Mouse (Mus musculus) MEL-GATA-1-ER (cell line): Measurements from ENCODE around the gene Arfgap1.

Experiments used
- DNase-seq: peaks from one replicate; pipeline ENCODE4 v3.0.0-alpha.2; 2012; ENCODE audit warnings: low read depth; ENCODE audit errors: extremely low read depth

Arfgap1 gene

DNA sequence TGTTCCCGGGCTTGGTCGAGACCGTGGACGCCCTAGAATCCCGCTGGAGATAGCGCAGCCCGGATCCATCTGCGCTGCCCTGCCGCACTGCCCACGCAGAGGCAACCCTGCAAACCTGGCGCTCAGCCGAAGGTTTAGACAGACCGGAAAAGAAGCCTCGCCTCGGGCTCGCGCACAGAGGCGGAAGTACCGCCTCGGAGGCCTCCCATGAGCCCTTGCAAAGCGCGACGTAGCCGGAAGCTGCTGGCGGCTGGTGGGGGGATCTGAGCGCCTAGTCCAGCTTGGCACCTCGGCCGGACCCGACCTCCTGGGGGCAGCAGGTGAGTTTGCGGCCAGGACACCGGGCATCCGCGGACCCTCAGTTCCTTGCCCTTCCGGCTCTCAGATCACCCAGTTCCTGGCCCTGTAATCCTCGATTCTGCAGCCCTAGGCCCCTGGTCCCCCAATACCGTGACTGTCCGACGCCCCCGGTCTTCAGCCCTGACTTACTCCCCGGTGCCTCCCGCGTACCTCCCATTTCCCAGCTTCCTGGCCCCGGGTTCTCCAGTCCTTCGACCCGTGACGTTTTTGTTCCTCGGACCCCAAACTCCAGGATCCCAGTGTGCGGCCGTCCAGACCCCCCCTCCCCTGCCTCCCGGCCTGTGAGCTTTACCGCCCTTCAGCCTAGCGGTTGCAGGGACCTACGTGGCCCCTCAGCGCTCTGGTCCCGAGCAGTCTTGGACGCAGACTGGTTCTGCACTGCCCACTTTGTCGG is at the start of gene Arfgap1:
Gene Arfgap1 (plus strand): TSS at position 216 of the 754 bp plus-strand sequence.
- peak; percentile 69 for DNase-seq

- DNase-seq: no peak
Measured at GRCm38 (mm10) chr2:180919913-180920809, 46.9 kb upstream of the Arfgap1 start.

DNA sequence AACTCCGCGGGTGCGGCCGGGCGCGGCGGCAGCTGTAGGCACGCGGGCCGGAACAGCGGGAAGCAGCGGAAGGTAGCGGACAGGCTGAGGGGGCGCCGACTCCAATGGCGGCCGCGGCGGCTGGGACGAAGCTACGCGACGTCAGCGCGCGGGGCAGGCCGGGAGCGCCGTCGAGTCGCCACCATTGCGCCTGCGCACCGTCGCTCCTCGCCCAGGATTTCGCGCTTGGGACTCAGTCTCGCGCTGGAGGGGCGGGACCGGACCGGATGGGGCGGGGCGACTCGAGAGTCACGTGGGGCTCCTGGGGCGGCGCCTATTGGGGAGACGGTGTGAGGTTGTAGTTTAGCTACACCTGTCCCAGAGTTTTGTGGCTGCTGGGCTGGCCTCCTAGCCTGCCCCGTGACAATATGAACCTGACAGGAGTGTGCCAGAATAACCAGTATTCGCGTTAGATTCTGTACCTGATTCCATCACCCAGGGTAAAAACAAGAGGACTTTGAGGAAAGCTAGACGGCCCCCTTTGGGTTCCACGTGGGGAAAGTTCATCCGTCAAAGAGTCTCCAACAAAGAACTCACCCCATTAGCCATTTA is 46.1 kb upstream of the Arfgap1 start, which contains the start of gene Ythdf1:
Gene Ythdf1 (minus strand): TSS at position 140 of the 591 bp plus-strand sequence.
- peak; percentile 62 for DNase-seq

DNA sequence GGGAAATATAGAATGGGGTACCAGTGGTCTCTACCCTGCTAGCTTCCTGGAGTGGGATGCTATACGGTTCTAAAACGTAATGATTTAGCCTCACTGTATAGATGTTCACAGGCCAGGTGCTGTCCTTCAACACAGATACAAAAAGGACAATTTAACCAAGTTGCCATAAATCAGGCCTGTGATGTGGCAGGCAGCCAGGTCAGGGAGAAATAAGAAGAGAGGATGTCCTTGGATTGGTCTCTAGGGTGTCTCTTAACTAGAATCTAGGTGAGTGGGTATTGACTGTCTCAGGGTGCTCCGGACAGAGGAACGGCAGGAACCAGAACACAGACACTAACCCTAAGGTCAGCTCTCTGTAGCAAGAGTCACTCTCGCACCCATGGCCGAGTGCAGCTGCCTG is 44.3 kb upstream of the Arfgap1 start:
- DNase-seq: no peak

DNA sequence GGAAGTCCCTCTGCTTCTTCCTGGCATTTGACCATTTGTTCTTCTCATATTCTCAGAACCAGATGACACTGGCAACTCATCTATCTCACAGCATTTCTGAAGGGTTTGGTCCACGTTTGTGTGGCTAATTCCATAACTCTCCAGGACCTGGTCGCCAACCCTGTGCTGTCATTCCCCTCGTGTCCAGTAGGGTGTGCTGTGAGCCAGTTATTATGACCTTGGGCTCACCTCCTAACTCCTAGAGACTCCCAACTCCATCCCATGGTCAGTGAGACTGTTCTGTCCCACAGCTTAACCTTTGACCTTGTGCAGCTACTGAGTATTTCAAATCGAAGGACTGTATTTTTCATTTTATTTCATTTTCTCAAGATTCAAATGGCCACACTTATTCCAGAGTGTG is 41.8 kb upstream of the Arfgap1 start:
- peak; percentile 25 for DNase-seq

GRCm38 (mm10) chr2:180928723-180929122 is 38.3 kb upstream of the Arfgap1 start, which contains the start of gene Birc7:
TSS of gene Birc7 (plus strand) at chr2:180929023.
- DNase-seq: no peak

DNA sequence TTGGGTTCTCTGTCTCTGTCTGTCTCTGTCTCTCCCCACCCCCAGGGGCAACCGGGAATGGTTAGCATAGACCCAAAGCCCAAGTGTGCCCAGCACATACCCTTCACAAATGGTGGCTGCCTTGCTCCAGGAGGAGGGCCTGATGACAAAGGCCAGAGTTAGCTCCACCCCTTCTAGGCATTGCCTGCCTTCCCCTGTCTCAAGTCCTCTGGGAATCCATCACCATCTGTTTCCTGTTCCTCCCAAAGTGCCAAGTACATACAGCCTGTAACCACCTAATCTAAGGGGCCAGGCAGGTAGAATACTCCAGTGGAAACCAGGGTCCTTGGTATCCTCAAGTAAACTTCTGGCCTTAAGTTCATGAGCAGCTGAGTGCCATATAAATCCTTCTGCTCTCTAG is 34.6 kb upstream of the Arfgap1 start:
- no peak for DNase-seq

DNA sequence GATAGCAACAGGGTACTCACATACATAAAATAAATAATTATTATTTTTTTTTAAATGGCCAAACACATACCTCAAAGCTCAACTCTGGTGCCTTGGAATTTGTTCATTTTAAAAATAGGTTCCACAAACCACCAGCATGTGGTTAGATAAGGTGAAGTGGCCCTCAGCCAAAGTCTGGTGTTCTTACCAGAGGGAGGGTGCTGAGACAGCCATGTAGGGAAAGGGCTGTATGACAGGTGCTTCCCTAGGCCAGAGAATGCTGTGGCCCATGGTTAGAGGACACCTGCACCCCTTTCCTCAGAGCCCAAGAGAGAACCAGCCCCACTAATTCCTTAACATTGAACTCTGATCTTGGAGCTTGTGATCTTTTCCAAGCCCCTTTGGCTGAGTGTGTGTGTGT is 26.8 kb upstream of the Arfgap1 start:
- no peak for DNase-seq

GRCm38 (mm10) chr2:180941869-180942268 is 25.2 kb upstream of the Arfgap1 start:
- DNase-seq: no peak

DNA sequence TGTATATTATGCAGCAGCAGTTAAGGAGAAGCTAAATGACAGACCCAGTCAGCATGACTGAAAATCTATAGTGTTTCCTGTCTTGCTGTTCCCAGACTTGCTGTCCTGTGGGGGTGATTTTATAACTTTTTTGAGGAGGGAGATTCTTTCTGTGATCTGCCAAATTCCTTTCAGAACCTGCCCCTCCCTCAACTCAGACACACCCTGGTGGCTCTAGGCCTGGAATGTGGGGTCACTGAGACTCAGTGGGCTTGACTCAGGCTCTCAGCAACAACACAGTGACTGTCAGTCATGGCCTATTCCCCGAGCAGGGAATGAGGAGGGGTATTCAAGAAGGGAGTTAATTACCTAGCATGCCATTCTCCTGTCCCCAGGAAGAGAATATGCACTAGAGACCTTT is 17.1 kb upstream of the Arfgap1 start:
- no peak for DNase-seq

DNA sequence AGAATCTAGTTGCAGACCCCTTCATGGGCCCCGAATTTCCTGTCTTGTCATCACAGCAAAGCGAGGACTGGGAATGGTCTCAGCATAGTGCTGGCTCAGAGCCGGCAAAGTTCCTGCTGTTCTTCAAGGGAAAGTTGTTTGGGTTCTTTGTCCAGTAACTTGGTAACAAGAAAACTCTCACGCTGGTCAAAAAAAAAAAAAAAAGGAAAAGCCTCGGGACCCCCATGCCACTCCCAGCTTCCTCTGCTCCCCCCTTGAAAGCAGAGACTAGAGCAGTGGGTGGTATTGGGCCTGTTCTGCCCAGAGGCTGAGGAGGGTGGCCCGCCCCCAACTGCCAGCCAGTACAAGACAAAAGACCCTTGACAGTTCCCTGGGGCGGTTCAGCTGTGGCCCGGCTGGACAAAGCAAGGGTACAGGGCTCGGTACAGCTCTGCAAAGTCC is 14.3 kb upstream of the Arfgap1 start:
- DNase-seq: no peak

DNA sequence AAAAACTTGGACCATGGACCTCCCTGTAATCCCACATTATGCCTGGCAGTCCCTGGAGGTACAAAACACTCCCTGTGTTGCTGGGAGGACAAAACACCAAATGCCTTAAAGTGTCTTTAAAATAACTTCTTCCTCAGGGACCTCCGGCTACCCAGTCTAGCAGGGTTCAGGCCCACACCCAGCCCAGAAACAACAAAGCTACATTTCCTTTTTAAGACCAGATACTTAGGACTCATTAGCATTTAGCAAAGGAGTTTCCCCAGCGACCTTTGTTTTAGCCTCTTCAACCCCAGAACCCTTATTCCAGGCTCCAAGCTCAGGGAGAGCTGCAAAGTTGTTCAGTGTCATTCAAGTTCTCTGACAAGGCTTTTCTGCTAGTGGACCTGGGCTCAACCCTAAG is 13.4 kb upstream of the Arfgap1 start:
- DNase-seq: no peak

GRCm38 (mm10) chr2:180954061-180955047 is 12.7 kb upstream of the Arfgap1 start, which contains the start of gene Nkain4:
TSS of gene Nkain4 (minus strand) at chr2:180954699.
- DNase-seq: no peak

- DNase-seq: no peak
Measured at GRCm38 (mm10) chr2:180959605-180960004, 7.4 kb upstream of the Arfgap1 start.

DNA sequence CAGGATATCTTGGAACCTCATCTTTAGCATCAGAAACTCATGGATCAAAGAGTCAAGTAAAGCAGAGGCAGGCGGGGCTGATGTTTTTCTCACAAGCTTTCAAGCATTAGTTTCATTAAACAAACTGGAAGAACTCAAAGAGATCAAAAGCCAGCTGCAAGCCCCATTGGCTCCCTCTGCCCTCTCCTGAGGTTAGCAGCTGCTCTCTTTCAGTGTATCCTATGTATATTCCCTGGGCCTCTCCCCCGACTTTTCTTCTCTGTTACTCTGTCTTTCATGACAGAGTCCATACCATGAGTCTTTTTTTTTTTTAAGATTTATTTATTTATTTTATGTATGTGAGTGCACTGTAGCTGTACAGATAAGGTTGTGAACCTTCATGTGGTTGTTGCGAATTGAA is 6.8 kb upstream of the Arfgap1 start:
- no peak for DNase-seq

- no peak for DNase-seq
Measured at GRCm38 (mm10) chr2:180962616-180963308, 4.3 kb upstream of the Arfgap1 start.

DNA sequence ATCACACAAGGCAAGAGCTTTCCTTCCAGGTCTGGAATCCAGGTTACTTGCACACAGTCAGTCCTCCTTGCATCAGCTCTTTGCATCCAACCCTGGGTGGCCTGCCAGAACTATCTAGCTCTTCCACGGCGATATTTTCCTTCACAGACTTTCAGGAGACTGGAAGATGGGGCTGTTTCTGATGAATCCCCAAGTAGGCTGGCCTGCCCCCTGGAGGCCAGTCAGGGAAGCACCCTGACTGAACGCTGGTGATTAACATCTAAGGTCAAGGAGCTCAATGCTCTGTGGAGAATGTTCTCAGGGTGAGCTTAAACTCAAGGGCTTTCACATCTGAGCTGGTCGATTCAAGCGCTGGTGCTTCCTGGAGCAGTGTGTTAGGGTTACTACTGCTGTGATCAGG is 3.1 kb upstream of the Arfgap1 start:
- DNase-seq: peak; percentile 41

DNA sequence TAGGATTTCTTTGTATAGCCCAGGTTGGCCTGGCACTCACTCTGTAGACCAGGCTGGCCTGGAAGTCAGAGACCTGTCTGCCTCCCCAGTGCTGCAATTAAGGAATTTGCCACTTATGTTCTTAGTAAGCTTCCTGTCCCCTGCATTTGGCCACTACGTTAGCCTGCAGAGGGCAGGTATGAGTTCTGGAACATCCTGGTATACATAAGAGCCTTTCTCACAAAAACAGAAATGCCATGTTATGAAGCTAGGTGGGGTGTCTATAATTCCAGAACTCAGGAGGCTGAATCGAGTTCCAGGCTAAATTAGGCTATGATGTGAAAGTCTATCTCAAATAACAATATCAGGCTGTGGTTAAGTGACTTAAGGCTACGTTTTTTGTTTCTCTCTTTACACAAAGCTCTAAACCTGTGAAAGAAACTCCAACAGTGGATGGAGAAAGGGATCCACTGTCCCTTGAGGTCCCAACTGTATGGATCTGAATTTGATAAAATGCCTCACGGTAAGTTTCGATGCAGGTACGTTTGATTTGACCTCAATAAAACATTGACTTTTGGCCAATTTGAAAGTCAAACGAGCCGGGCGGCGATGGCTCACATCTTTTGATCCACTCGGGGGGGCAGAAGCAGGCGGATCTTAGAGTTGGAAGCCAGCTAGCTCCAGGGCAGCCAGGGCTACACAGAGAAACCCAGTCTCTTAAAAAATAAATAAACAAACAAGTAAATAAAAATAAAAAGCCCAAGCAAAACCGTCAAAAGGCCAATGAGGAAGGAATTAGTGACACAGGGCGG is 738 bp upstream of the Arfgap1 start:
- no peak for DNase-seq

DNA sequence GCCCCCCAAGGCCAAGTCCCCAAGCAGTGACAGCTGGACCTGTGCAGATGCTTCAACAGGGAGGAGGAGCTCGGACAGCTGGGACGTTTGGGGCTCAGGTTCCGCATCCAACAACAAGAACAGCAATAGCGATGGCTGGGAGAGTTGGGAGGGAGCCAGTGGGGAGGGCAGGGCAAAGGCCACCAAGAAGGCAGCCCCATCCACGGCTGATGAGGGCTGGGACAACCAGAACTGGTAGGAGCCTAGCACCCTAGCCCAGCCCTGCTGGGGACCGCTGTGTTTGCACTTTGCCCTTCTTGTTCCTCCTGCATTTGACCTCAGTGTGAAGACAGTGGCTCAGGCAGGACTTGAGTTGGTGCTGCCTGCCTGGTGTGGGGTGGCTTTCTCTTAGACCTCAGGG is 14.1 kb downstream of the Arfgap1 start:
- DNase-seq: no peak
